Mouse (Mus musculus) thymus, postnatal 14 days (tissue): ENCODE results near the gene Kcmf1.
"Not testable (repeated sequence)": the region's sequence is repeated elsewhere in the genome, so short reads cannot be mapped to it uniquely, and the experiment has no call there.

Experiments
- DNase-seq: peaks from one replicate; pipeline ENCODE4 v3.0.0; 2021

The Kcmf1 gene

GRCm38 (mm10) chr6:72898244-72899200 is 1.3 kb downstream of the Kcmf1 start:
- DNase-seq, result peak; percentile 70

GRCm38 (mm10) chr6:72895000-72895399 is 4.8 kb downstream of the Kcmf1 start:
- no peak for DNase-seq

- DNase-seq, result no peak
Measured at GRCm38 (mm10) chr6:72891238-72891637, 8.5 kb downstream of the Kcmf1 start.

GRCm38 (mm10) chr6:72888655-72889054 is 11.1 kb downstream of the Kcmf1 start:
- no peak for DNase-seq

- DNase-seq, result no peak
Measured at GRCm38 (mm10) chr6:72885268-72885667, 14.5 kb downstream of the Kcmf1 start.

- DNase-seq, result no peak
Measured at GRCm38 (mm10) chr6:72884767-72885166, 15.0 kb downstream of the Kcmf1 start.

- DNase-seq, result no peak
Measured at GRCm38 (mm10) chr6:72882661-72883458, 16.9 kb downstream of the Kcmf1 start.

- no peak for DNase-seq
Measured at GRCm38 (mm10) chr6:72882222-72882621, 17.6 kb downstream of the Kcmf1 start.

- no peak for DNase-seq
Measured at GRCm38 (mm10) chr6:72881619-72881979, 18.2 kb downstream of the Kcmf1 start.

GRCm38 (mm10) chr6:72880913-72881618 is 18.7 kb downstream of the Kcmf1 start:
- no peak for DNase-seq

GRCm38 (mm10) chr6:72876629-72877028 is 23.1 kb downstream of the Kcmf1 start:
- no peak for DNase-seq

GRCm38 (mm10) chr6:72873338-72873737 is 26.4 kb downstream of the Kcmf1 start:
- DNase-seq, result no peak

GRCm38 (mm10) chr6:72872276-72872675 is 27.5 kb downstream of the Kcmf1 start:
- DNase-seq, result no peak

GRCm38 (mm10) chr6:72869601-72870000 is 30.2 kb downstream of the Kcmf1 start:
- no peak for DNase-seq

- no peak for DNase-seq
Measured at GRCm38 (mm10) chr6:72868688-72869087, 31.1 kb downstream of the Kcmf1 start.

- no peak for DNase-seq
Measured at GRCm38 (mm10) chr6:72867746-72868145, 32.0 kb downstream of the Kcmf1 start.

GRCm38 (mm10) chr6:72866232-72866631 is 33.5 kb downstream of the Kcmf1 start:
- DNase-seq, result no peak

- DNase-seq, result not testable (repeated sequence)
Measured at GRCm38 (mm10) chr6:72862686-72863085, 37.1 kb downstream of the Kcmf1 start.

- DNase-seq, result no peak
Measured at GRCm38 (mm10) chr6:72854256-72854655, 45.5 kb downstream of the Kcmf1 start.

GRCm38 (mm10) chr6:72852180-72852579 is 47.6 kb downstream of the Kcmf1 start:
- no peak for DNase-seq

- DNase-seq, result peak; percentile 69
Measured at GRCm38 (mm10) chr6:72851633-72852032, 48.1 kb downstream of the Kcmf1 start.

GRCm38 (mm10) chr6:72841986-72842502 is 57.7 kb downstream of the Kcmf1 start:
- no peak for DNase-seq
